Mouse (Mus musculus): ENCODE data around the gene Wdr12. TPM values are rescaled to one million over a fixed set of nuclear protein-coding genes. Genes with fewer than 3 reads are reported as not detected.
"Not testable (repeated sequence)": the region's sequence is repeated elsewhere in the genome, so short reads cannot be mapped to it uniquely, and the experiment has no call there.

Wdr12 gene
- total and polyA plus RNA-seq, 3 experiments = 82.7 to 420 (median 94.4) TPM

DNA sequence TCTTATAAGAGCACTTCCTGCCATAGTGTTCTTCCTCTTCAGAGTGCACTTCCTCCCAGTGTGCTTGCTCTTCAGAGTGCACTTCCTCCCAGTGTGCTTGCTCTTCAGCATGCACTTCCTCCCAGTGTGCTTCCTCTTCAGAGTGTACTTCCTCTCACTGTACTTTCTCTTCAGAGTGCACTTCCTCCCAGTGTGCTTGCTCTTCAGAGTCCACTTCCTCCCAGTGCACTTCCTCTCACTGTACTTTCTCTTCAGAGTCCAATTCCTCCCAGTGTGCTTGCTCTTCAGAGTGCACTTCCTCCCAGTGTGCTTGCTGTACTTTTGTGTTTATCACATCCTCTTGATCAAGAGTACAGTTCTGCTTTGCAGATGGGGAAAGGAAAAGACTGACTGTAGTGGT is 27.7 kb downstream of the Wdr12 start:
- peak overlapping the region; percentile 51 for H3K27ac ChIP-seq (ENCODE audit: control insufficient read depth, low read depth, low read length)

DNA sequence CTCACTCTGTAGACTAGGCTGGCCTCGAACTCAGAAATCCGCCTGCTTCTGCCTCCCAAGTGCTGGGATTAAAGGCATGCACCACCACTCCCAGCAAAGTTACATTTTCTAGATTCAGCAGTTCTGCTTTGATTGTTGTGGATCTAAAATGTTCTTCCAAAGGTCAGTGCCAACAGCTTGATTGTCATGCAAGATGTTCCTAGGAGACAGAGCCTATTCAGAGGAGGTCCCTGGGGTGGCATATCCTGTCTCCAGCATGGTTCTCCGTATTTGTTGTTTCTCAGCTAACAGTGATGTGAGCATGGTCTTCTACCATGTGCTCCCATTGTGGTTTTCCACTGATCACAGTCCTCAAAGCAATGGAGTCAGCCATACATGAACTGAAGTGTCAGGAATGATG is 42.1 kb downstream of the Wdr12 start:
- DNase-seq (ENCODE audit: low read depth, low spot score) = no peak
- Histone ChIP-seq H3K36me3 (ENCODE audit: control insufficient read depth in 1 of 2, insufficient read depth in 2 of 2, low read length in 2 of 2) (no peaks in the 10 kb centered on the region), H3K4me1 (ENCODE audit: control insufficient read depth in 1 of 2, insufficient read depth in 2 of 2, low read length in 2 of 2) (no peaks in the 10 kb centered on the region), H3K9ac (ENCODE audit: control insufficient read depth, low read depth, low read length, poor library complexity, severe bottlenecking) (no peak overlapping the region), H3K79me2 (ENCODE audit: control insufficient read depth, insufficient read depth, low read length, poor library complexity) (no peaks in the 10 kb centered on the region), H3K9me3 (replicated peaks; ENCODE audit: insufficient read depth, low read length) (no peaks in the 10 kb centered on the region), H3K27me3 (ENCODE audit: control insufficient read depth in 1 of 2, insufficient read depth in 2 of 2, low read length in 2 of 2) (no peaks in the 10 kb centered on the region), H3K27ac (ENCODE audit: control insufficient read depth, low read depth, low read length) (no peak overlapping the region), H3K4me3 (ENCODE audit: control insufficient read depth in 1 of 2, insufficient read depth in 1 of 2, low read depth in 2 of 2, low read length in 2 of 2) (no peak overlapping the region)
- TF ChIP-seq ZMIZ1 (IDR thresholded peaks at IDR 0.05; ENCODE audit: low read depth, low read length) (no peak), SMC3 (IDR thresholded peaks at IDR 0.05; ENCODE audit: low read depth, low read length) (no peak), EP300 (IDR thresholded peaks at IDR 0.05; ENCODE audit: low read depth in 1 of 2, low read length in 2 of 2) (no peak), RAD21 (IDR thresholded peaks at IDR 0.05; ENCODE audit: low read depth, low read length) (no peak), JUND (IDR thresholded peaks at IDR 0.05; ENCODE audit: low read depth, low read length) (no peak), POLR2A (IDR thresholded peaks at IDR 0.05; ENCODE audit: control insufficient read depth in 1 of 2, insufficient read depth in 1 of 2, low read depth in 1 of 2, low read length in 2 of 2, poor library complexity in 1 of 2) (no peak), MXI1 (IDR thresholded peaks at IDR 0.05; ENCODE audit: low read depth, low read length) (no peak), USF1 (IDR thresholded peaks at IDR 0.05; ENCODE audit: low read depth, low read length) (no peak)

More for the DNA sequence above, 27.7 kb downstream of the Wdr12 start:
- H3K27me3 ChIP-seq (ENCODE audit: control insufficient read depth in 1 of 2, insufficient read depth in 2 of 2, low read length in 2 of 2); H3K36me3 ChIP-seq (ENCODE audit: control insufficient read depth in 1 of 2, insufficient read depth in 2 of 2, low read length in 2 of 2); H3K4me1 ChIP-seq (ENCODE audit: control insufficient read depth in 1 of 2, insufficient read depth in 2 of 2, low read length in 2 of 2); H3K79me2 ChIP-seq (ENCODE audit: control insufficient read depth, insufficient read depth, low read length, poor library complexity); H3K4me3 ChIP-seq (ENCODE audit: control insufficient read depth in 1 of 2, insufficient read depth in 1 of 2, low read depth in 2 of 2, low read length in 2 of 2); H3K9ac ChIP-seq (ENCODE audit: control insufficient read depth, low read depth, low read length, poor library complexity, severe bottlenecking); H3K9me3 ChIP-seq (replicated peaks; ENCODE audit: insufficient read depth, low read length): not testable (repeated sequence)
- peak; percentile 81 for DNase-seq (ENCODE audit: low read depth, low spot score)
- TF ChIP-seq POLR2A (IDR thresholded peaks at IDR 0.05; ENCODE audit: control insufficient read depth in 1 of 2, insufficient read depth in 1 of 2, low read depth in 1 of 2, low read length in 2 of 2, poor library complexity in 1 of 2) = peak in 1 of 2 experiments; percentile 38; a peak in 1 of 4 replicates

GRCm38 (mm10) chr1:60054659-60055058 is 43.8 kb downstream of the Wdr12 start:
- Histone ChIP-seq H3K27ac (ENCODE audit: control insufficient read depth, low read depth, low read length) (no peak overlapping the region), H3K9ac (ENCODE audit: control insufficient read depth, low read depth, low read length, poor library complexity, severe bottlenecking) (no peak overlapping the region), H3K27me3 (ENCODE audit: control insufficient read depth in 1 of 2, insufficient read depth in 2 of 2, low read length in 2 of 2) (no peaks in the 10 kb centered on the region), H3K4me3 (ENCODE audit: control insufficient read depth in 1 of 2, insufficient read depth in 1 of 2, low read depth in 2 of 2, low read length in 2 of 2) (no peak overlapping the region), H3K36me3 (ENCODE audit: control insufficient read depth in 1 of 2, insufficient read depth in 2 of 2, low read length in 2 of 2) (no peaks in the 10 kb centered on the region), H3K9me3 (replicated peaks; ENCODE audit: insufficient read depth, low read length) (no peaks in the 10 kb centered on the region), H3K79me2 (ENCODE audit: control insufficient read depth, insufficient read depth, low read length, poor library complexity) (no peaks in the 10 kb centered on the region), H3K4me1 (ENCODE audit: control insufficient read depth in 1 of 2, insufficient read depth in 2 of 2, low read length in 2 of 2) (no peaks in the 10 kb centered on the region)
- peak; percentile 51 for DNase-seq (ENCODE audit: low read depth, low spot score)
- TF ChIP-seq CTCF (IDR thresholded peaks at IDR 0.05 in 2 of 3, conservative IDR thresholded peaks at IDR 0.05 in 1 of 3; ENCODE audit: control insufficient read depth in 1 of 3, insufficient read depth in 1 of 3, low read depth in 2 of 3, low read length in 3 of 3, poor library complexity in 1 of 3, severe bottlenecking in 1 of 3) = peak; percentile 57 to 73 (median 69)
- TF ChIP-seq SMC3 (IDR thresholded peaks at IDR 0.05; ENCODE audit: low read depth, low read length) = peak; percentile 68
- TF ChIP-seq ZKSCAN1 (IDR thresholded peaks at IDR 0.05; ENCODE audit: low read depth, low read length) = no peak
- TF ChIP-seq TBP (IDR thresholded peaks at IDR 0.05; ENCODE audit: low read depth, low read length) = peak; percentile 58
- no peak for TF ChIP-seq ETS1 (IDR thresholded peaks at IDR 0.05; ENCODE audit: low read depth, low read length)
- peak; percentile 40 for TF ChIP-seq ZC3H11A (IDR thresholded peaks at IDR 0.05; ENCODE audit: low read depth, low read length)
- no peak for TF ChIP-seq POLR2AphosphoS5 (IDR thresholded peaks at IDR 0.05; ENCODE audit: borderline replicate concordance, low read depth, low read length)
- peak; percentile 48 for TF ChIP-seq RAD21 (IDR thresholded peaks at IDR 0.05; ENCODE audit: low read depth, low read length)
- no peak for TF ChIP-seq ZNF384 (IDR thresholded peaks at IDR 0.05; ENCODE audit: low read depth, low read length)

DNA sequence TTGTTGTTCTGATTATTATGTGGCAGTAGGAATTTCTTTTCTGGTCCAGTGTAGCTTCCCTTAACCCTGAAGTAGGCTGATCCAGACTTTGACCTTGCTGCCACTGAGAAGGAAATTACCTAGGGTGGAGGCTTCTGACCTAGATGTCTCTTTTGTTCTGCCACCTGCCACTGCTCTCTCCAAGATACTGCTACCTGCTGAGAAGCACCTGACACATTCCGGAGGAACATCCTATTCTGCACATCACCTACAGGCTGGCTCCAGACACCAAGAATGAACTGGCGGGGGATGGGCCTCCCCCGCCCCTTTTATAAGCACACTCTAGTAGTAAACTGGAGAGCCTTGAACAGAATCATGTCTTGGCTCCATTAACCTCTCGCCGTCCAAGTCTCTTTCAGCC is 51.0 kb downstream of the Wdr12 start:
- H3K27ac ChIP-seq (ENCODE audit: control insufficient read depth, low read depth, low read length); H3K4me1 ChIP-seq (ENCODE audit: control insufficient read depth in 1 of 2, insufficient read depth in 2 of 2, low read length in 2 of 2); DNase-seq (ENCODE audit: low read depth, low spot score); H3K27me3 ChIP-seq (ENCODE audit: control insufficient read depth in 1 of 2, insufficient read depth in 2 of 2, low read length in 2 of 2); H3K79me2 ChIP-seq (ENCODE audit: control insufficient read depth, insufficient read depth, low read length, poor library complexity); H3K9me3 ChIP-seq (replicated peaks; ENCODE audit: insufficient read depth, low read length); H3K4me3 ChIP-seq (ENCODE audit: control insufficient read depth in 1 of 2, insufficient read depth in 1 of 2, low read depth in 2 of 2, low read length in 2 of 2); H3K9ac ChIP-seq (ENCODE audit: control insufficient read depth, low read depth, low read length, poor library complexity, severe bottlenecking); H3K36me3 ChIP-seq (ENCODE audit: control insufficient read depth in 1 of 2, insufficient read depth in 2 of 2, low read length in 2 of 2): not testable (repeated sequence)

Data from MEL (cell line).